Mouse (Mus musculus): ENCODE results near the gene Gm15517. TPM values are rescaled to one million over a fixed set of nuclear protein-coding genes. Genes with fewer than 3 reads are reported as not detected.
"Not testable (repeated sequence)": the region's sequence is repeated elsewhere in the genome, so short reads cannot be mapped to it uniquely, and the experiment has no call there.

Gm15517 gene
- polyA plus RNA-seq, 1 experiment from 2014 or later: not detected

DNA sequence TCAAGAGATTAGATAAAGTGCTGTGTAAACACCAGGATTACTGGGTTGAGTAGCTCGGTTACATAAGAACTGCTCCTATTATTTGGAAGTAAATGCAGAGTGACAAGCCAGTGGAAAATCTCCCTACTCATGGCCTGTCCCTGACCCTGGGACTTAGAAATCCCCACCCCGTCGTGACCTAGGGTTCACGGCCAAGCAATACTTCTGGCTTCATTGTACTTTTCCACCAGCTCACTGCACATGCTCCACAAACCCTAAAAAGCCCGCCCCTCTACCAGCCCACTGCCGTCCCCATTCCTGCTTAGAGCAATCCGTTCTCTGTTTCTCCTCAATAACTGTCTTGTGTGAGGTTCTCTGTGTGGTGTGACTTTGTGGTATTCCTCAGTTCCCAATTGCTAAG is 26.5 kb downstream of the Gm15517 start:
- TF ChIP-seq CTCF (IDR thresholded peaks at IDR 0.05; ENCODE audit: low read depth): no peak
- Histone ChIP-seq H3K27ac (ENCODE audit: low read depth, low read length) (no peak overlapping the region), H3K4me1 (replicated peaks; ENCODE audit: control insufficient read depth, insufficient read depth, low read length) (no peaks in the 10 kb centered on the region), H3K9me3 (ENCODE audit: control insufficient read depth) (no peaks in the 10 kb centered on the region), H3K36me3 (ENCODE audit: control insufficient read depth, insufficient read depth) (no peaks in the 10 kb centered on the region), H3K9ac (ENCODE audit: low read depth, low read length) (no peak overlapping the region), H3K4me2 (replicated peaks; ENCODE audit: low read depth) (no peak overlapping the region), H3K27me3 (replicated peaks; ENCODE audit: control insufficient read depth, insufficient read depth, low read length) (no peaks in the 10 kb centered on the region), H3K4me3 (ENCODE audit: low read depth, low read length) (no peak overlapping the region)
- WGBS: 43% methylated on average over 7 of the region's 7 CpGs
- no peak for ATAC-seq

DNA sequence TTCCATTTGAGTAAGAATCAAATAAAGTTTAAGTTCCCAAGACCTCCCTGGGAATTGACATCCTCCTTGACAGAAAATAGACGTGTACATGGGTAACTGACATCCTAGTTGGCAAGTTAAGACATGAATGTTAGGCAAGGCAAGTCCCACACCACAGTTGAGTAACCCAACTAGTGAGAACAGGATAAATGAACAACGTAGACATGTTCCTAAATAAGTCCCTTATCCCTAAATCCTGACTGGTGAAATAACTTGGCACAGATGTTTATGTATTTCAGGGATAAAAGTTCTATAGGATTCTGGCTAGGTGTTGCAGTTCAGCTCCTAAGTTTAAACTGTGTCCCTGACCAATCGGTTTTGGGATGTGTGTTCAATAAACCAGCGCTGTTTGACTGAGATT is 29.7 kb downstream of the Gm15517 start:
- TF ChIP-seq CTCF (IDR thresholded peaks at IDR 0.05; ENCODE audit: low read depth): no peak
- H3K4me1 ChIP-seq (replicated peaks; ENCODE audit: control insufficient read depth, insufficient read depth, low read length): no peaks in the 10 kb centered on the region
- no peak overlapping the region for H3K9ac ChIP-seq (ENCODE audit: low read depth, low read length)
- no peak overlapping the region for H3K4me2 ChIP-seq (replicated peaks; ENCODE audit: low read depth)
- H3K27me3 ChIP-seq (replicated peaks; ENCODE audit: control insufficient read depth, insufficient read depth, low read length): no peaks in the 10 kb centered on the region
- 85% methylated on average over 4 of the region's 4 CpGs for WGBS
- ATAC-seq: no peak
- no peak overlapping the region for H3K27ac ChIP-seq (ENCODE audit: low read depth, low read length)
- no peak overlapping the region for H3K4me3 ChIP-seq (ENCODE audit: low read depth, low read length)
- no peaks in the 10 kb centered on the region for H3K36me3 ChIP-seq (ENCODE audit: control insufficient read depth, insufficient read depth)
- H3K9me3 ChIP-seq (ENCODE audit: control insufficient read depth): no peaks in the 10 kb centered on the region

DNA sequence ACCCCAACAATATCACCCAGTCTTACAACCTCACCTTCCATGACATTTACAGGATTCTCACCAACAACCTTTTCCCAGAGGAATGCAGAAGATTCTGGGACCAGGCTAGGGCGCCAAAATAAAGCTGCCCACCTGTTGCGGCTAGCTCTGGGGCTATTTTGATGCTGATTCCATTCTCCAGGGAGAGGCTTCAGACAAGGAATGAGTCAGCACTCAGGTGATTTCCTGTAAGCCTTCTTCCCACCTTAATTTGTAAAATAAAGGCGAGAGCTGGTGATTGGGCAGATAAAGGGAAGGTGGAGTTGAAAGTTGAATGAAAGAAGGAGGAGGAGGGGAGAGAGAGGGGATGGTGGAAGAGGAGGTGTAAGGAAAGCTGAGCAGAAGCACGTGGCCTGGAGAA is 30.2 kb downstream of the Gm15517 start:
- Histone ChIP-seq H3K9me3 (ENCODE audit: control insufficient read depth) (no peaks in the 10 kb centered on the region), H3K9ac (ENCODE audit: low read depth, low read length) (no peak overlapping the region), H3K4me2 (replicated peaks; ENCODE audit: low read depth) (no peak overlapping the region), H3K4me3 (ENCODE audit: low read depth, low read length) (no peak overlapping the region), H3K27me3 (replicated peaks; ENCODE audit: control insufficient read depth, insufficient read depth, low read length) (no peaks in the 10 kb centered on the region), H3K4me1 (replicated peaks; ENCODE audit: control insufficient read depth, insufficient read depth, low read length) (no peaks in the 10 kb centered on the region), H3K27ac (ENCODE audit: low read depth, low read length) (no peak overlapping the region), H3K36me3 (ENCODE audit: control insufficient read depth, insufficient read depth) (no peaks in the 10 kb centered on the region)
- no peak for ATAC-seq
- WGBS: 54% methylated on average over 4 of the region's 4 CpGs
- TF ChIP-seq CTCF (IDR thresholded peaks at IDR 0.05; ENCODE audit: low read depth): no peak

DNA sequence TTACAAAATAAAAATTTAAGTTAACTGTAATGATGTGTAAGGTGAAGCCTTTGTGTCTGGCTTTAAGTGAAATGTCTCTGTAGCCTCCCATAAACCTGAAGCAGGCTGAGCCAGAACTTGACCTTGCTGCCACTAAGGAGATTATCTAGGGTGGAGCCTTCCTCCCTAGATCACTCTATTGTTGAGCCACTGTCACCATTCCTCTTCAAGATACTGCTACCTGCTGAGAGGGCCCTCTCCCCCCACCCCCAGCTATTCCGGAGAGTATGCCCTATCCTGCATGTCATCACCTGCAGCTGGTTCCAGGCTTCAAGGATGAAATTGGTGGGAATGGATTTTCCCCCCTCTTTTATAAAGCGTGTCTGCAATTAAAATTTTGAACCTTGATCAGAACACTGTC is 36.3 kb downstream of the Gm15517 start:
- not testable (repeated sequence) for H3K27ac ChIP-seq (ENCODE audit: low read depth, low read length); ATAC-seq; H3K4me2 ChIP-seq (replicated peaks; ENCODE audit: low read depth)

DNA sequence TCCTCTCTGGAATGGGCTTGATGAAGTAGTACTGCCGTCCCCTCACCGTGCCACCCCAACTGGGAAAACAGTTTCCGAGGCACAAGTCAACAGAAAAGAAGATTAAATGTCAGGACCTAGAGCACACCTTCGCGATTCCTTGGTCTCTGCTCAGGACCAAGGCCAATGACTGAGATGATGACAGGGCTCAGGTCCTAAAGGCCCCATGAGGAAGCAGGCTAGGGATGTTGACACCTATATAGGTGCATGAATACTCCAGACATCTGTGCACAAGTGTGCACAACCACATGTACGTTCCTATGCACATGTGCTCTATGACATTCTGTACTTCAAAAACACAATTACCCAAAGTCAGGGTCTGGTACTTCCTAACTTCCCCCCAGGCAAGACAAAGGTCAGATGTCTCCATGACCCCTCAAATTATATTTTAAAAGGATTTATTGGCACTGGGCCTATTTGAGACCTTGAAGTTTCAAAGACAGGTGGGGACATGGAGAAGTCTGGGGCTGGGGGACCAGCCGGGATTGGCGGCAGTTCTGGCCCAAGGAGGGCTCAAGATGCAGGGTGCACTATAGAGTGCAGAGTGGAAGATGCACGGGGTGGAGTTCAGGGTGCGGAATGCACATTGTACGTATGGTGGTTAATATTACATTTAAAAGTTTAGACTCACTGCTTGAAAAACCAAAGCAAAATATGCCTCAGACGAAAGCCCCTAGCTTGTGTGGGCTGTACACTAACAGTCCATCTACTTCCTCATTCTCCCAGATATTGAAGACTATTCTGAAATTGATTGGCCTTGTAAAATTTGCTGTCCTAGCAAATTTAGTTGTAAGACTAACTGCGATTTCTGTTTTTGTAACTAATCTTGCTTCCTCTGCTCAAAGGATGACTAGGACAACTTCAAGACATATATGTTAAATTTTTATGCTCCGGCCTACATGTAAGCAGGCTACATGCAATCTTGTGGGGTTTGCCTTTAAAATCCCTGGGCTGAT is 42.4 kb downstream of the Gm15517 start:
- WGBS: 81% methylated on average over 14 of the region's 14 CpGs
- H3K27me3 ChIP-seq (replicated peaks; ENCODE audit: control insufficient read depth, insufficient read depth, low read length): no peaks in the 10 kb centered on the region; the same call in 1 of the 2 replicates
- ATAC-seq: no peak
- H3K4me3 ChIP-seq (ENCODE audit: low read depth, low read length): peak overlapping the region; percentile 53
- no peaks in the 10 kb centered on the region for H3K9me3 ChIP-seq (ENCODE audit: control insufficient read depth)
- no peak for TF ChIP-seq CTCF (IDR thresholded peaks at IDR 0.05; ENCODE audit: low read depth)
- no peaks in the 10 kb centered on the region for H3K36me3 ChIP-seq (ENCODE audit: control insufficient read depth, insufficient read depth)
- H3K4me2 ChIP-seq (replicated peaks; ENCODE audit: low read depth): peak overlapping the region; percentile 79
- peak overlapping the region; percentile 73 for H3K9ac ChIP-seq (ENCODE audit: low read depth, low read length)
- H3K4me1 ChIP-seq (replicated peaks; ENCODE audit: control insufficient read depth, insufficient read depth, low read length): peaks cover 4% of the 10 kb centered on the region
- H3K27ac ChIP-seq (ENCODE audit: low read depth, low read length): no peak overlapping the region

More for the DNA sequence above, 36.3 kb downstream of the Gm15517 start:
- not testable (repeated sequence) for H3K4me3 ChIP-seq (ENCODE audit: low read depth, low read length); H3K9ac ChIP-seq (ENCODE audit: low read depth, low read length); H3K9me3 ChIP-seq (ENCODE audit: control insufficient read depth); H3K36me3 ChIP-seq (ENCODE audit: control insufficient read depth, insufficient read depth); H3K27me3 ChIP-seq (replicated peaks; ENCODE audit: control insufficient read depth, insufficient read depth, low read length); H3K4me1 ChIP-seq (replicated peaks; ENCODE audit: control insufficient read depth, insufficient read depth, low read length)
- WGBS: 84% methylated on average over 2 of the region's 2 CpGs

DNA sequence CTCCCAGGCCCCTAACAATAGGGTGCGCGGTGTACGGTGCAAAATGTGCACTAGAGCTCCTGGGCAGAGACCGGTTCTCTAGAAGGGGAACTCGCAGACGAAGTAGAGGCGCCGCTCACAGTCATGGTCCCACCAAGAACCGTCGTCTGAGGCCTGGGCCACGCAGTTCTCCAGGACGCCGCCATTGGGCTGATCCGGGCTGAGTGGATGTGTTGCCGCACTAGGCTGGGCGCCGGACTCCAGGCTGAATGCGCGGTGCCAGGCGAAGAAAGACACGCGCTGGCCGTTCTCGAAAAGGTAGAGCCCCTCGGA is 43.2 kb downstream of the Gm15517 start:
- H3K9ac ChIP-seq (ENCODE audit: low read depth, low read length): peak overlapping the region; percentile 73
- no peaks in the 10 kb centered on the region for H3K9me3 ChIP-seq (ENCODE audit: control insufficient read depth)
- under 1% methylated on average over 25 of the region's 25 CpGs for WGBS
- H3K36me3 ChIP-seq (ENCODE audit: control insufficient read depth, insufficient read depth): no peaks in the 10 kb centered on the region
- H3K27ac ChIP-seq (ENCODE audit: low read depth, low read length): peak overlapping the region; percentile 82
- peak overlapping the region; percentile 53 for H3K4me3 ChIP-seq (ENCODE audit: low read depth, low read length)
- TF ChIP-seq CTCF (IDR thresholded peaks at IDR 0.05; ENCODE audit: low read depth): no peak
- peak overlapping the region; percentile 79 for H3K4me2 ChIP-seq (replicated peaks; ENCODE audit: low read depth)
- peaks cover 2% of the 10 kb centered on the region; the same call in 1 of the 2 replicates for H3K27me3 ChIP-seq (replicated peaks; ENCODE audit: control insufficient read depth, insufficient read depth, low read length)
- ATAC-seq: peak; percentile 10; the same call in 1 of the 2 replicates
- H3K4me1 ChIP-seq (replicated peaks; ENCODE audit: control insufficient read depth, insufficient read depth, low read length): peaks cover 4% of the 10 kb centered on the region
